Mouse (Mus musculus) activated CD4-positive, CD25-positive, alpha-beta regulatory T cell, adult 4 months (primary cell): ENCODE measurements at regions not wholly inside any gene's neighbourhood (a gene's known extent, or its start where the extent isn't known, plus 50 kb on each side); places are given as distances from the start of the nearest gene placed in this dataset.
"Not testable (repeated sequence)": the region's sequence is repeated elsewhere in the genome, so short reads cannot be mapped to it uniquely, and the experiment has no call there.

Experiments used
- ATAC-seq: one replicate; pipeline ENCODE4 v1.8.0; 2017

- no peak for ATAC-seq
Measured at GRCm38 (mm10) chr4:89753484-89753883, 74.2 kb downstream of the Dmrta1 start.

- ATAC-seq = no peak
Measured at GRCm38 (mm10) chr4:89776269-89776668, 97.0 kb downstream of the Dmrta1 start.

DNA sequence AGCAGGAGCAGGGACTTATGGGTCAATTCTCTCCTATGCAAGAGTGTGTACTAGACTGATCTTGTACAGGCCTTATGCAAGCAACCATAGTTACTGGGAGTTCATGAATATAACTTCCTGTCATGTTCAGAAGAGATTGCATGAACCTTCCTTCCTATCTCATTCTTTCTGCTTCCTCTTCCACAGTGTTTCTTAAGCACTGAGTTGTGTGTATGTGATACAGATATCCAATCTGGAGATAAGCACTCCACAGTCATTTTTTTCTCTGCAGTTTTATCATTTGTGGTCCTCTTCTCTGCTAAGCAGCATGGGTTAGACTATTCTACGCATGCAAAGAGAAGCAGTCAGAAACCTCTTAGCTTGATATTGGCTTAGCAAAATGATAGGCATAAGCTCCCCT, 102.3 kb downstream of the Dmrta1 start:
- no peak for ATAC-seq

DNA sequence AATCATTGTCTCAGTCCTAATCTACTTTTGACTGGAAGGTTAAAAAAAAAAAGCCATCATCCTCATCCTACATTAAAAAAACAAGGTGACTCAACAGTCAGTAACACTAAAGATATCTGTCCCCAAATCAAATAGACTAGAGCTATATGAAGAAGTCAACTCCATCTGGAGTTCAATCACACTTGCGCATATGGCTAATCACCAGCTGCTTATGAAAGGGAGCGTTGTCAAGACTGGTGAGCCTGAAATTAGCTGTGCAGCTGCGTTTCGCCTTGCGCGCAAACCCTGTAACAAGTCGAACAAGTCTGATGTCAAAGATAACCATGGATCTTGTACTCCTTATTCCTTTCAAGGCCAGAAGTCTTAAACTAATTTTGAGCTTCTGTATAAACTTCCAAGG, 137.6 kb downstream of the Dmrta1 start:
- ATAC-seq = no peak

- no peak for ATAC-seq
Measured at GRCm38 (mm10) chr4:89834552-89835206, 155.4 kb downstream of the Dmrta1 start.

DNA sequence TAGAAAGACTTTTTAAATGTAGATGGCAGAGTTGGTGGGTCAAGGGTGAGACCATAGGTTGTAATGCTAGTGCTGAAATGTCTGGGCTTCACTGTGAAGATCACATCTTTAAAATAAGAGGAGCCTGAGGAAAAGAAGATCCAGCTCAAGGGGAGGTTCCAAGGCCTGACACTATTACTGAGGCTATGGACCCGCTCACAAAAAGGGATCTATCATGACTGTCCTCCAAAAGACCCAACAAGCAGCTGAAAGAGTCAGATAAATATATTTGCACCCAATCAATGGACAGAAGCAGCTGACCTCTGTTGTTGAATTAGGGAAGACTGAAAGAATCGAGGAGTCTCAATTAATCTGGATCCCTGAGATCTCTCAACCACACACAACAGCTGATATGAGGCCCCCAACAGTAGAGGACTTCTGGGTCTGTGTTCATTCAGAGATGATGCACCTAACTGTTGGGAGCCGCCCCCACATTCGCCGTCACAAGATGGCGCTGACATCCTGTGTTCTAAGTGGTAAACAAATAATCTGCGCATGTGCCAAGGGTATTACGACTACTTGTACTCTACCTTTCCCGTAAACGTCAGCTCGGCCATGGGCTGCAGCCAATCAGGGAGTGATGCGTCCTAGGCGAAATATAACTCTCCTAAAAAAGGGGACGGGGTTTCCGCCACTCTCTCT, 196.3 kb downstream of the Dmrta1 start:
- ATAC-seq = peak; percentile 69

GRCm38 (mm10) chr4:89876131-89876530, 196.9 kb downstream of the Dmrta1 start:
- ATAC-seq = not testable (repeated sequence)

DNA sequence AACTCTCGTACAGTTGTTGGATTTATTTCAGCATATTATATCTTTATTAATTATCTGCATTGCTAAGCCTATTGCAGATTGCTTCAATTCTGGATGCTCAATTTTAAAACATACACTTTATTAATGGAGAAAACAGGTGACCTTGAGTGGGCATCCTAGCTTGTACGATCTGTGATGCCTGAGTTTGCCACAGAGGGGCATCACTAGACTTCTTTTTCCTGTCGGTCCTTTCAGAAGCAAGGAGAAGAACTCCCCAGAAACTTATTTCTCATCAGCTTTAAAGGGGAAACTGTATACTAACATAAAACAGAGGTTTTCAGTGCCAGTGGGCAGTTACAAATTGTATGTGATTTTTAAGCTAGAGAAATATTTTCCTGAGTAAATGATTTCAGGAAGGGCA, 201.8 kb downstream of the Dmrta1 start:
- ATAC-seq = no peak

DNA sequence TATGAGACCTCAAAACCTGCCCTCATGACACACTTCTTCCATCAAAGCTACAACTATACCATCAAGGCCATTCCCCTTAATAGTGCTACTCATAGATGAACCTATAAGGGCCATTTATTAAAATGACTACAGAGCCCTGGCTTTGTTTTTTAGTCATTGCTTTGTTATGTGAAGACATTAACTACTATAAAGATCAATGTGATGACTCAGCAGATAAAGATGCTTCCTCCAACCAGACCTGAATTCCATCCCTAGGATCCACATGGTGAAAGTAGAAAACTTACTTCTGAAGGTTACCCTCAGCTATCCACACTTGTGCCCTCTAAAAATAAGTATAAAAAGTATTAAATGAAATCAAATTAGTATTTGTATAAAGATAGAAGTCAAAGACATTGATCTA, 230.4 kb downstream of the Dmrta1 start:
- no peak for ATAC-seq

DNA sequence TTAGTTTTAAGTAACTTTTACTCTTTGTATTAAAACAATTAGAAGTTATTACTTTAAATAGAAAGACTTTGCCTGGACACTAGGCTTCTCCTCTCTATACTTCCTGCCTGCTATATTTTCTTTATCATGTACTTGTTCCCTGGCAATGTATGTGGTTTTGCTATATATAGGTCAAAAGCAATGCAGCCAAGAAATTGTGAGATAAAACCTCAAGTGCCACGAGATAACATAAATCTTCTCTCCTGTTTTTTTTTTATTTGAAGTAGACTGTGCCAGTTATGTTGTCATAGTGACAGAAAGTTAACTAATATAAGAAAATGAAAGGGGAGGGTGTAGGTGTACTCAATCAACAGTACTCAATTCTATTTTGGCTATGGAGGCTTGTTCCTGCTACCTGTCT, 258.4 kb downstream of the Dmrta1 start:
- ATAC-seq = no peak

DNA sequence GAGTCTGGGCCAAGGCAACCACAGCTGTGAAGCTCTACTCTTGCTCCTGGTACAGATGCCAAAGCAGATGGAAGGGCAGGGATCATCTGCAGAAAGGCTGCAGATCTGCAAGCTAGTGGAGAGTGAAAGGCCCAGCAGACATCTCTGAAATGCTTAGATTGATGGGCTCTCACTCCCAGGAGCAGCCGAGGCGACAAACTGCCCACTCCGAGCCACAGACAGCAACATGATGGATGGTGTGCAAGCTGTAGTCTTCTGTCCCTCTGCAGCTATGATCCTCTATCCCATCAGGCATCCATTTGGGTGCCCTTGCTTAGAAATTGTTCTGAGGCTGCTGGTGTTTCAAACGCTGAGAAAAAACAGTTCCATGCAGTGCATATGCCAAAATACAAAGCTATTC, 262.1 kb downstream of the Dmrta1 start:
- no peak for ATAC-seq

GRCm38 (mm10) chr4:89976146-89976545, 242.5 kb upstream of the Zfp352 start:
- no peak for ATAC-seq

DNA sequence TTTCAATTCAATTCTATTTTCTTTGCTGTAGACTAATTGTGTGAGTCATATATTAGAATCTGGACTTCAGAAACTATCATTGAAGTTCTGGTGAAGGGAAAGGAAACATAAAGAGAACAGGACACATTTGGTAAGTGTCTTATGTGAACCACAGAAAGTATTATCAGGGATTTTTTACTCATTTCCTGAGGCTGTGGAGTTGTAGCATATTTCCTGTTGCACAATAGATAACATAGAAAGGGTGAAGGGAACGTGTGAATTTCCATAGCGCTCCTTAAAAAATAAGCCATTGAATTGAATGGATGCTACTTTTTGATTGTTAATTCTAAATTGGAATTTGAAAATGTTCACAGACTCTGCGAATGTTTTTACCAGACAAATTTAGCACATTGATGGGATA, 215.2 kb upstream of the Zfp352 start:
- no peak for ATAC-seq

- ATAC-seq = no peak
Measured at GRCm38 (mm10) chr4:90003898-90004297, 214.7 kb upstream of the Zfp352 start.

GRCm38 (mm10) chr4:90012723-90013122, 205.9 kb upstream of the Zfp352 start:
- no peak for ATAC-seq

DNA sequence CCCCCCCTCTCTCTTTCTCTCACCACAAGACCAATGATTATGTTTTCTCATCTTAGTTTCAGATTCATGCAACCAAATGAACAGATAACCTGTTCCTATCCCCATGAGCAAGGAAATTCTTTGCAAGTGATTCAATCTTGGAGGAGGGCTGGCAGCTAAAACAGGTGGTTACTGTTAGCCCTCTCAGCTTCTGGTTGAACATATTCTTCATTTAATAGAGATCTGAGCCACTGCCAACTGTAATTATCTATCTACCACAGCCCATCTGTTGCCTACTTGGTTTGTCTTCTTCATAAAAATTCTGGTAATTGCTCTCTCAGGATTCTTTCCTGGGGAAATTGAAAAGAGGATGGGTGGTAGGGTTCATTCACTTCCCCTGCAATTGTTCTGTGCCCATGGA, 204.4 kb upstream of the Zfp352 start:
- no peak for ATAC-seq
